Mouse (Mus musculus) R1 (cell line): ENCODE measurements at regions not wholly inside any gene's neighbourhood (a gene's known extent, or its start where the extent isn't known, plus 50 kb on each side); places are given as distances from the start of the nearest gene placed in this dataset.
A peak's percentile ranks its signal among the peaks of the same experiment; 100 is the strongest.

Experiments
- DNase-seq: peaks from one replicate; pipeline ENCODE4 v3.0.0-alpha.2; 2018; ENCODE audit warnings: low read depth, low spot score

DNA sequence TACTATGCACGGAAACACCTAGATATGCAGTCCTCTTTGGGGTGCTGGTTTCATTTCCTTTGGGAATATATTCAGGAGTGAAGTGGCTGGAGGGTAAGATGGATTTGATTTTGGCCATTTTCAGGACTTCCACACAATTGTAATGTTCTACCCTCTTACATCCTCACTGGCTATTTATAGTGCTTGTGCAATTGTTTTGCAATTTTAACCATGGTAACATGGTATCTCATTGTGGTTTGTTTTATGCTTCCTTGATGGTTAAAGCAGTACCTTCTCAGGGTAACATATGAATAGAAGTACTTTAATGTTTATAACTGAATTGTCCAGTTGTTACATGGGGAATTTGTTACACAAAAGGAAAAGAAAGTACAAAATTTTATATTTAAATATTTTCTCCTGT lies 135.3 kb upstream of the Nrp1 start:
- no peak for DNase-seq

DNA sequence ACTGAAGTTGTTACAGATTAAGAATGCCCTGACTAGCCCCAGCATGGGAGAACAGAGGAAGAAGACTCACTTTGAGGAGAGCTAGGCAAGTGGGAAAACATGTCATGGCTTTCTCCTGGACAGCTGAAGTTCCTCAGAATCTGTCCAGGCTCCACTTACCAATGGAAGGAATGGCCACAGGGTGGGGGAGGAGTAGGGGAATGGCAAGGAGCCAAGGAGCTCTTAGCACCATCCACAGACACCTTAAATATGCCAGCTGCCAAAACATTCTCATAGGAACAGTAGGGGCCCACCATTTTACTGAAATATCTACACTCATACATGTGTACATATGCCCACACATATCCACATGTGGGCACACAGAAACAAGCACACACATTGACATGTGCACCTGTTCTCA lies 134.9 kb upstream of the Nrp1 start:
- DNase-seq, result no peak

- no peak for DNase-seq
These were observed 133.3 kb upstream of the Nrp1 start for GRCm38 (mm10) chr8:128225123-128225522.

DNA sequence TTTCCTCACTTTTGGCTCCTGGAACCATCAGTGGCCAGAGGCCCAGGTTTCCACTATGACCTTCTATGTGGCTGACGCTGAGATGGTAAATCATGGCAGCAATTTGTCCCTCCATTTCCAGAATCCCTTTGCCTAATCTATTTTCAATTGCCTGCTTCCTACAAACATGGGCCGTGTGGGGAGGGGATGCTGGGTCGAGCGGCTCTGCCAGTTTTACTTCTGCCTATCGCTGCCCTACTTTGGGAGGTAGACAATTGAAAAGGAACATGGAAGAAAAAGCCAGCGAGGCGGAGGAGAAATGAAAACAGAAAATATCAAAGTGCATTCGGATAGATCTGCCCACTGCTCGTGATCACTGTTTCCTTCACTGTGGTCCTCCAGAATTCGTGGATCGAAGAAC lies 123.3 kb upstream of the Nrp1 start:
- no peak for DNase-seq

DNA sequence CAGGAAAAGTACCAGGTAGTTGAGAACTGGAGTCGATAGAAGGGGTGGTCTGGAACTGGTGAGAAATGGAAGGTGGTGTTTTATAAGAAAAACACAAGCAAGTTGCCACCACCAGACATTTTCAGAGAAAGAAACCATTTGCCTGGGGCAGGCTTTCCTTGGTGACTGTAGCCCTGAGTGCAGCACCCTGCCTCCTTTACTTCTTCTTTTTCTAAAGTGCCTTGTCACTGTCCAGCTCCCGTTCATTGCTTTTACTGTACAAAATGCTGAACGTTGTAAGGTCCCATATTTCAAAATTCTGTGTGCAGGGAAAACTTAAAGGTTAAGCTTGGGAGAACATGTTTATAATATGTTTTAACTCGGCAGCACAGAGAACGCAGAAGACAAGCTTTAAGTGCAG lies 122.9 kb upstream of the Nrp1 start:
- no peak for DNase-seq

DNA sequence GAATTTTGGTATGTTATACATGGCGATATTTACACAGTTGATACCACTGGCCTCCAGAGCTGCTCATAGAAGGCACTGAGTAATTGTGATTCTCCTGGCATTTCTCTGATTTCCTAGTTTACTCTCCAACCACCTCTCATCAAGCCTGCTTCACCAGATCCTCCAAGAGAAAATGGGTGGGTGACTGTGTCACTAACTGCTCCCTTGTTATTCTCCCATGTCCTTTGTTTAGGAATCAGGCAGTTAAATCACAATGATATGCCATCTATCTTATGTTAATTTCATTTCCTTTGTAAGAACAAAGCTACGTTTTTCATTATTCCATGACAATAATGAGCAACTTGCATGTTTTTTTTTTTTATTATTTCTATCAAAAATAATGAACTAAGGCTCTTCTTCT lies 122.3 kb upstream of the Nrp1 start:
- DNase-seq, result peak; percentile 18

DNA sequence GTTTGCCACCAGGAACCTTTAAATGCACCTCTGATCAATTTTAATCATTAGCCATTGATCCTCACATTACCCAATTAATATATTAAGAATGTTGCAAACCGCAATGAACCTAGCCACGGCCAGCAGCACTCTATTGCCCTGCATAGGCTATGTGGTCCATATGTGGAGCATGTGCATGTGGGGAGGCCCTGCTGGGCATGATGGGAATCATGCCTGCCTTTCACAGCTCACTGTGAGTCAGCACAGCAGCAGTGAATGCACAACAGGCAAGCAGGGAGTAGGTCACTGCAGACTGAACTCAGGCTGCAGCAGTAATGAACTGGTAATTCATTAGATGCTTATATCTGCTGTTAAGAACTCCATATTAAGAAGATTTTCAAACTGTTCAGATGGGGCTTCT lies 119.5 kb upstream of the Nrp1 start:
- DNase-seq, result no peak

GRCm38 (mm10) chr8:128239783-128240182 lies 118.6 kb upstream of the Nrp1 start:
- no peak for DNase-seq

- DNase-seq, result no peak
These were observed 117.2 kb upstream of the Nrp1 start for GRCm38 (mm10) chr8:128241200-128241599.

GRCm38 (mm10) chr8:128242465-128243251 lies 115.7 kb upstream of the Nrp1 start:
- no peak for DNase-seq

DNA sequence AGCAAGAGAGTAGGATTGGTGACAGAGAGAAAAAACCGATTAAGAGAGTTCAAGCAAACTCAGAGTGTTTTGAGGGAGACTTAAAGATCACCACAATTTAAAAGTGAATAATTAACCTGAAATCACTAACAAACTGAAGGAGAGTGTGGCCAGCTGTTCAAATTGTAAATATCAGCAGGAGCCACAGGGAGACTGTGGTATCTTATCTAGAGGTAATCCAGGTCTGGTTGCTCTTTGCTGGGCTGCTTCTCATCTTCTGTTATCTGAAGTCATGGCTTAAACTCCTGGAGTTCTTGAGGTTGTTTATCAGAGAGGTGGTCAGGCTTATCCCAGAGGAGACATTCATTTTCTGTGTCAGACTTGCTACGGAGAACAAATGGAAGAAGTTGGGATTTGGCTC lies 106.7 kb upstream of the Nrp1 start:
- DNase-seq, result no peak

- DNase-seq, result no peak
These were observed 97.6 kb upstream of the Nrp1 start for GRCm38 (mm10) chr8:128260836-128261235.

- no peak for DNase-seq
These were observed 97.0 kb upstream of the Nrp1 start for GRCm38 (mm10) chr8:128261367-128261766.

- no peak for DNase-seq
These were observed 95.0 kb upstream of the Nrp1 start for GRCm38 (mm10) chr8:128263251-128263947.

GRCm38 (mm10) chr8:128267261-128267660 lies 91.1 kb upstream of the Nrp1 start:
- DNase-seq, result no peak

DNA sequence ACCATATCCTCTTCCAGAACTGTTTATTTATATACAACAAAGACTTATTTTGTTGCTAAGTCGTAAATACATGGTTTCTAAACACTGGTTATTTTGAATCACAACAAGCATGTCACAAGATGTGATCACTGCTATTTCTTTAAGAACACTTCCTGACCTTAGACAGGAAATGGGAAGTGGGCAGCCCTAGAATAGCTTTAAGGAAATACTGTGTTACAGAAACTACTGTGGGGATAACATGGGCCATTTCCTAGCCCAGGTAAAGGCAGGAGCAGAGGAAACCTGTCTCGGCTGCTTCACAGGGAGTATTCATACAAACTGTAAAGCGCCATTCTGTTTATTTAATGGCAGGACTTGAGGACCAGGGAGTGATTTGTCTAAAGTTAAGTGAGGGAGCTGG lies 90.4 kb upstream of the Nrp1 start:
- DNase-seq, result no peak

DNA sequence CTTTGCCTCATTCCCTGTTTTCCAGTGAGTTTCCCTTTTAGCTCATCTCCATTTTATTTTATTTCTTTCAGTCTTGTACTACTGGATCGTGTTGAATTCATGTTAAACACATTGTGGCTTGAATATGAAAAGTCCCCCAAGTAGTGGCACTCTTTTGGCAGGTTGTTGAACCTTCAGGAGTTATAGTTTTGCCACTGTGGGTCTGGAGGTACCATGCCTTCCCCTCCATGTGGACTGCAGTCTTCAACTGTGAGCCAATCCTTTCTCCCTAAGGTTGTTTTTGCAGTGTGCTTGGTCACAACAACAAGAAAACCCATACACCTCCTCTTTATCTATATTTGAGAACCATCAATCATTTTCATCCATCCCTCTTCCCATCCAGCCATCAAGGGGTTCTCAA lies 88.9 kb upstream of the Nrp1 start:
- no peak for DNase-seq

GRCm38 (mm10) chr8:128272866-128273344 lies 85.5 kb upstream of the Nrp1 start:
- peak; percentile 7 for DNase-seq

- DNase-seq, result no peak
These were observed 81.9 kb upstream of the Nrp1 start for GRCm38 (mm10) chr8:128276475-128276874.

DNA sequence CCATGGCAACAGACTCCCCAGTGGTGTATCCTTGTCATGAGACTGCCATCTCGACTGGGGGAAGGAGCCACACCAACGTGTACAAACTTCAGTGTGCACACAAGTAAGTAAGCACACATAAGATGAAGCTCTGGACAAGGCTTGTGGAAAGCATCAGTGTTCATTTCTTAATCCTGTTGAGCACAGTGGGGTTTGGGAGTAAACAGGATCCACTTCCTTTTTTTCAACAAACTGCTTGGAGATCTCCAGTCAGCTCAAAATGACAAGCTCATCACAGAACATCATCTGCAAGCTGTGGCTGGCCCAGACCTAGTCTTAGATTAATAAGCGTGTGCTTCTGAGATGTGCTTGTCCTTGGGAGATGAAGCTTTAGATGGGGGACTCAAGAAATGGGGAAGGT lies 75.6 kb upstream of the Nrp1 start:
- DNase-seq, result no peak

DNA sequence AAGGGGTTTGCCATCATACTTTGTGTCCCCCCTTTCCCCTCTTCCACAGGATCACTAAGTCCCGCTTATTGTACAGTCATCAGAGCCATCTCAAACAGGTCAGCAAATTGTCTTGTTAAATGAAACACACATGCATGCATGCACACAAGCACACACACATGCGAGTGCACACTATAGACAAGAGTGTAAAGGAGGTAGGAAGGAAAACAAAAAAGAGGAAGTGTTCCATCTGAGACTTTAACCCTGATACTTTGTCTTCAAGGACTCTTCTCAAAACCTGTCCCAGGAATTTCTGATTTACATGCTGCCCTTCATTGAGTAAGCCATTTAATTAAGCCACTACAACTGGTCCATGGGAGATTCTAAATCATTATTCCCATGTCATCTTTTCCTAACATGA lies 75.0 kb upstream of the Nrp1 start:
- DNase-seq, result no peak

GRCm38 (mm10) chr8:128284816-128285215 lies 73.6 kb upstream of the Nrp1 start:
- no peak for DNase-seq

DNA sequence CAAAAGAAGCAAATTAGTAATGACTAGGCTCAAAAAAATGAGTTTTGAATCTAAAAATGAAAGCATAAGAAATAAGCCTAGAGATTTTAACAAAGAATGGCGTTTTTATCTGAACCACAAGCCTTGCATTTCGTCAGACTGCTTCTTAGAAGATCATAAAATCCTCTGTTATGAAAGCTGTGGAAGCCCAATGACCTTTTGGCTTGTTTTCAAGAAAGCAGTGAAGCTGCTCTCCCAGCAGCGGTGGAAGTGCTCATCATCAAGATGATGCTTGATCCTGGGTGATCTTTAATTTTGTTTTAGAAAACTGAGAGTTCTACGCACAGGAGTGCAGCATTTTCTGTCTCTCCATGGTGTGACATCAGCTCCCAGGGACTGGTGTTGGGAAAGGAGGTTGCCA lies 68.3 kb upstream of the Nrp1 start:
- DNase-seq, result no peak
